Mouse (Mus musculus): ENCODE data around the gene Mettl26. TPM values are rescaled to one million over a fixed set of nuclear protein-coding genes. Genes with fewer than 3 reads are reported as not detected.

The Mettl26 gene
- polyA plus RNA-seq, 1 experiment from 2014 or later = 63.0 TPM

Small RNAs within 50 kb of the gene (microRNA-seq; reads per million reads assigned to microRNA genes)
- gene Mir3082 = not detected

Other genes with a start within 250 kb of the Mettl26 start
- gene Gng13, start 157.9 kb upstream of the Mettl26 start, polyA plus RNA-seq (2015; fragmentation: Nextera tagmentation; extraction: Ambion mirVana) = 1.6 TPM in 2 replicates
- 7.9 and 8.5 TPM in 2 replicates for gene Chtf18, start 147.7 kb upstream of the Mettl26 start, polyA plus RNA-seq (2015; fragmentation: Nextera tagmentation; extraction: Ambion mirVana)
- gene Rpusd1, start 147.4 kb upstream of the Mettl26 start, polyA plus RNA-seq (2015; fragmentation: Nextera tagmentation; extraction: Ambion mirVana) = 23.4 and 24.2 TPM in 2 replicates
- not detected in 2 replicates for gene Mslnl, start 139.0 kb upstream of the Mettl26 start, polyA plus RNA-seq (2015; fragmentation: Nextera tagmentation; extraction: Ambion mirVana)
- 0.34 TPM in 1 of 2 replicates, not detected in the other for gene Msln, start 120.7 kb upstream of the Mettl26 start, polyA plus RNA-seq (2015; fragmentation: Nextera tagmentation; extraction: Ambion mirVana)
- gene Narfl, start 101.3 kb upstream of the Mettl26 start, polyA plus RNA-seq (2015; fragmentation: Nextera tagmentation; extraction: Ambion mirVana) = 27.8 and 28.0 TPM in 2 replicates
- 125 and 138 TPM in 2 replicates for gene Haghl, start 89.4 kb upstream of the Mettl26 start, polyA plus RNA-seq (2015; fragmentation: Nextera tagmentation; extraction: Ambion mirVana)
- gene Ccdc78, start 88.5 kb upstream of the Mettl26 start, polyA plus RNA-seq (2015; fragmentation: Nextera tagmentation; extraction: Ambion mirVana) = 0.16 and 0.36 TPM in 2 replicates
- 86.6 and 86.8 TPM in 2 replicates for gene Fam173a, start 82.2 kb upstream of the Mettl26 start, polyA plus RNA-seq (2015; fragmentation: Nextera tagmentation; extraction: Ambion mirVana)
- gene AC134908.4, start 79.4 kb upstream of the Mettl26 start, polyA plus RNA-seq (2015; fragmentation: Nextera tagmentation; extraction: Ambion mirVana) = 0.60 TPM in 1 of 2 replicates, not detected in the other
- gene Metrn, start 77.9 kb upstream of the Mettl26 start, polyA plus RNA-seq (2015; fragmentation: Nextera tagmentation; extraction: Ambion mirVana) = 45.4 and 57.6 TPM in 2 replicates
- gene Fbxl16, start 66.0 kb upstream of the Mettl26 start, polyA plus RNA-seq (2015; fragmentation: Nextera tagmentation; extraction: Ambion mirVana) = 29.1 and 32.4 TPM in 2 replicates
- gene Wdr24, start 51.4 kb upstream of the Mettl26 start, polyA plus RNA-seq (2015; fragmentation: Nextera tagmentation; extraction: Ambion mirVana) = 26.6 and 30.7 TPM in 2 replicates
- gene Jmjd8, start 46.2 kb upstream of the Mettl26 start, polyA plus RNA-seq (2015; fragmentation: Nextera tagmentation; extraction: Ambion mirVana) = 62.9 and 64.2 TPM in 2 replicates
- 325 and 337 TPM in 2 replicates for gene Stub1, start 41.7 kb upstream of the Mettl26 start, polyA plus RNA-seq (2015; fragmentation: Nextera tagmentation; extraction: Ambion mirVana)
- gene Rhbdl1, start 37.8 kb upstream of the Mettl26 start, polyA plus RNA-seq (2015; fragmentation: Nextera tagmentation; extraction: Ambion mirVana) = 24.2 and 25.5 TPM in 2 replicates
- gene Gm20683, start 33.3 kb upstream of the Mettl26 start, polyA plus RNA-seq (2015; fragmentation: Nextera tagmentation; extraction: Ambion mirVana) = 8.1 and 8.5 TPM in 2 replicates
- 14.5 and 15.9 TPM in 2 replicates for gene Rhot2, start 30.2 kb upstream of the Mettl26 start, polyA plus RNA-seq (2015; fragmentation: Nextera tagmentation; extraction: Ambion mirVana)
- gene Wdr90, start 13.6 kb upstream of the Mettl26 start, polyA plus RNA-seq (2015; fragmentation: Nextera tagmentation; extraction: Ambion mirVana) = 19.4 and 19.8 TPM in 2 replicates
- gene Mcrip2, start 6.3 kb upstream of the Mettl26 start, polyA plus RNA-seq (2015; fragmentation: Nextera tagmentation; extraction: Ambion mirVana) = 11.4 and 11.7 TPM in 2 replicates
- gene Wfikkn1, start 5.8 kb downstream of the Mettl26 start, polyA plus RNA-seq (2015; fragmentation: Nextera tagmentation; extraction: Ambion mirVana) = 0.45 and 0.63 TPM in 2 replicates
- gene Rab40c, start 44.7 kb downstream of the Mettl26 start, polyA plus RNA-seq (2015; fragmentation: Nextera tagmentation; extraction: Ambion mirVana) = 45.5 and 48.7 TPM in 2 replicates
- 57.1 and 58.9 TPM in 2 replicates for gene Pigq, start 69.9 kb downstream of the Mettl26 start, polyA plus RNA-seq (2015; fragmentation: Nextera tagmentation; extraction: Ambion mirVana)
- 0.09 TPM in 1 of 2 replicates, not detected in the other for gene Nhlrc4, start 69.9 kb downstream of the Mettl26 start, polyA plus RNA-seq (2015; fragmentation: Nextera tagmentation; extraction: Ambion mirVana)
- 0.56 and 0.77 TPM in 2 replicates for gene A930017K11Rik, start 77.5 kb downstream of the Mettl26 start, polyA plus RNA-seq (2015; fragmentation: Nextera tagmentation; extraction: Ambion mirVana)
- gene Capn15, start 110.7 kb downstream of the Mettl26 start, polyA plus RNA-seq (2015; fragmentation: Nextera tagmentation; extraction: Ambion mirVana) = 20.4 and 21.6 TPM in 2 replicates
- gene Rab11fip3, start 194.5 kb downstream of the Mettl26 start, polyA plus RNA-seq (2015; fragmentation: Nextera tagmentation; extraction: Ambion mirVana) = 28.7 and 29.5 TPM in 2 replicates
- 33.5 and 34.9 TPM in 2 replicates for gene Decr2, start 215.3 kb downstream of the Mettl26 start, polyA plus RNA-seq (2015; fragmentation: Nextera tagmentation; extraction: Ambion mirVana)
- gene Nme4, start 220.5 kb downstream of the Mettl26 start, polyA plus RNA-seq (2015; fragmentation: Nextera tagmentation; extraction: Ambion mirVana) = 29.8 and 31.6 TPM in 2 replicates
- gene Tmem8, start 238.2 kb downstream of the Mettl26 start, polyA plus RNA-seq (2015; fragmentation: Nextera tagmentation; extraction: Ambion mirVana) = 3.0 and 3.7 TPM in 2 replicates
- gene Mrpl28, start 248.4 kb downstream of the Mettl26 start, polyA plus RNA-seq (2015; fragmentation: Nextera tagmentation; extraction: Ambion mirVana) = 177 and 178 TPM in 2 replicates

Data from hindbrain, embryonic 13.5 days (tissue).